In genomic region chr6:120987571-120988084, GRCm38 (mm10) we compare ENCODE assay signal across 10 mouse cellular contexts.
DNase-seq lines count a peak whose midpoint lies in the region; ATAC-seq lines count a peak whose summit lies in the region.
"Had no signal": no experiment of that assay in that cellular context is flagged by ENCODE, and none has a peak within 500 bp of the region (broad histone marks: within the 10 kb centered on the region; RNA-seq: fewer than 3 reads in every experiment).

No protein-coding gene starts in this region.

- no peaks in the 10 kb centered on the region for H3K9me3 ChIP-seq in forebrain, embryonic 15.5 days
- H3K9me3 ChIP-seq in forebrain, embryonic 12.5 days, result no peaks in the 10 kb centered on the region
- no peaks in the 10 kb centered on the region for H3K9me3 ChIP-seq in midbrain, embryonic 14.5 days (ENCODE audit: control insufficient read depth, low read length)
- no peaks in the 10 kb centered on the region for H3K9me3 ChIP-seq in midbrain, embryonic 11.5 days (ENCODE audit: control insufficient read depth, low read length)
- H3K9me3 ChIP-seq in midbrain, embryonic 15.5 days, result no peaks in the 10 kb centered on the region
- H3K9me3 ChIP-seq in intestine, embryonic 16.5 days (ENCODE audit: control insufficient read depth, low read length), result no peaks in the 10 kb centered on the region
- H3K9me3 ChIP-seq: midbrain, embryonic 12.5 days had no signal

- ATAC-seq in forebrain, embryonic 15.5 days (replicated peaks), result no peak; the same call in 1 of the 2 replicates
- ATAC-seq in forebrain, embryonic 12.5 days (ENCODE audit: low FRiP score), result no peak
- ATAC-seq in midbrain, embryonic 14.5 days (ENCODE audit: low FRiP score, low TSS enrichment), result no peak
- no peak for ATAC-seq in midbrain, embryonic 11.5 days (ENCODE audit: low FRiP score)
- no peak for ATAC-seq in midbrain, embryonic 15.5 days (replicated peaks)
- ATAC-seq in intestine, embryonic 16.5 days, result no peak; the same call in 1 of the 2 replicates

- no peaks in the 10 kb centered on the region for H3K27me3 ChIP-seq in forebrain, embryonic 15.5 days
- H3K27me3 ChIP-seq in forebrain, embryonic 12.5 days, result no peaks in the 10 kb centered on the region
- no peaks in the 10 kb centered on the region for H3K27me3 ChIP-seq in midbrain, embryonic 14.5 days (ENCODE audit: control insufficient read depth, insufficient read depth, low read length)
- H3K27me3 ChIP-seq in midbrain, embryonic 11.5 days (ENCODE audit: control insufficient read depth, insufficient read depth, low read length), result no peaks in the 10 kb centered on the region
- no peaks in the 10 kb centered on the region for H3K27me3 ChIP-seq in midbrain, embryonic 15.5 days (replicated peaks)
- H3K27me3 ChIP-seq in intestine, embryonic 16.5 days (replicated peaks; ENCODE audit: control insufficient read depth, insufficient read depth, low read length), result no peaks in the 10 kb centered on the region
- H3K27me3 ChIP-seq: midbrain, embryonic 12.5 days had no signal

- no peak overlapping the region for H3K4me3 ChIP-seq in forebrain, embryonic 15.5 days
- H3K4me3 ChIP-seq in forebrain, embryonic 12.5 days (replicated peaks), result no peak overlapping the region
- no peak overlapping the region for H3K4me3 ChIP-seq in midbrain, embryonic 14.5 days (replicated peaks; ENCODE audit: low read depth, low read length)
- no peak overlapping the region for H3K4me3 ChIP-seq in midbrain, embryonic 11.5 days (ENCODE audit: low read depth, low read length)
- no peak overlapping the region for H3K4me3 ChIP-seq in midbrain, embryonic 15.5 days
- no peak overlapping the region for H3K4me3 ChIP-seq in intestine, embryonic 16.5 days (ENCODE audit: low read length)
- H3K4me3 ChIP-seq: erythroblast, embryonic 14.5 days; midbrain, embryonic 12.5 days had no signal

- peaks cover 11% of the 10 kb centered on the region for H3K36me3 ChIP-seq in forebrain, embryonic 15.5 days
- H3K36me3 ChIP-seq in forebrain, embryonic 12.5 days (replicated peaks), result 0 out of 2 replicates have a peak, but pooled peaks cover 4% of the 10 kb centered on the region
- H3K36me3 ChIP-seq in midbrain, embryonic 14.5 days (ENCODE audit: control insufficient read depth, insufficient read depth, low read length), result peaks cover 9% of the 10 kb centered on the region
- no peaks in the 10 kb centered on the region for H3K36me3 ChIP-seq in midbrain, embryonic 11.5 days (ENCODE audit: control insufficient read depth, insufficient read depth, low read length)
- no peaks in the 10 kb centered on the region; the same call in 1 of the 2 replicates for H3K36me3 ChIP-seq in midbrain, embryonic 15.5 days (replicated peaks)
- H3K36me3 ChIP-seq in intestine, embryonic 16.5 days (ENCODE audit: control insufficient read depth, insufficient read depth, low read length), result no peaks in the 10 kb centered on the region; the same call in 1 of the 2 replicates
- H3K36me3 ChIP-seq: midbrain, embryonic 12.5 days had no signal

- peak overlapping the region; percentile 25; the same call in 1 of the 2 replicates for H3K27ac ChIP-seq in forebrain, embryonic 15.5 days (replicated peaks)
- no peak overlapping the region for H3K27ac ChIP-seq in forebrain, embryonic 12.5 days
- 0 out of 2 replicates have a peak overlapping the region, but pooled peaks have one; percentile 9 for H3K27ac ChIP-seq in midbrain, embryonic 14.5 days (replicated peaks; ENCODE audit: low read depth, low read length)
- no peak overlapping the region for H3K27ac ChIP-seq in midbrain, embryonic 11.5 days (ENCODE audit: low read depth, low read length)
- peak overlapping the region; percentile 57 for H3K27ac ChIP-seq in midbrain, embryonic 15.5 days
- H3K27ac ChIP-seq in intestine, embryonic 16.5 days (ENCODE audit: low read length), result no peak overlapping the region
- H3K27ac ChIP-seq: midbrain, embryonic 12.5 days had no signal

- 43% methylated on average over 10 of the region's 10 CpGs for WGBS in forebrain, embryonic 15.5 days
- WGBS in forebrain, embryonic 12.5 days, result 50% methylated on average over 10 of the region's 10 CpGs
- WGBS in midbrain, embryonic 14.5 days, result 47% methylated on average over 10 of the region's 10 CpGs
- WGBS in midbrain, embryonic 11.5 days, result 57% methylated on average over 10 of the region's 10 CpGs
- 52% methylated on average over 10 of the region's 10 CpGs for WGBS in midbrain, embryonic 15.5 days
- 40% methylated on average over 10 of the region's 10 CpGs for WGBS in intestine, embryonic 16.5 days

- peaks cover 7% of the 10 kb centered on the region; the same call in 1 of the 2 replicates for H3K4me1 ChIP-seq in forebrain, embryonic 15.5 days
- H3K4me1 ChIP-seq in forebrain, embryonic 12.5 days, result peaks cover 7% of the 10 kb centered on the region
- no peaks in the 10 kb centered on the region for H3K4me1 ChIP-seq in midbrain, embryonic 14.5 days (ENCODE audit: control insufficient read depth, insufficient read depth, low read length)
- H3K4me1 ChIP-seq in midbrain, embryonic 11.5 days (ENCODE audit: control insufficient read depth, insufficient read depth, low read length), result peaks cover 2% of the 10 kb centered on the region; the same call in 1 of the 2 replicates
- peaks cover 4% of the 10 kb centered on the region; the same call in 1 of the 2 replicates for H3K4me1 ChIP-seq in midbrain, embryonic 15.5 days
- H3K4me1 ChIP-seq in intestine, embryonic 16.5 days (ENCODE audit: control insufficient read depth, insufficient read depth, low read length), result peaks cover 7% of the 10 kb centered on the region; the same call in 1 of the 2 replicates
- H3K4me1 ChIP-seq: midbrain, embryonic 12.5 days had no signal

- no peak for DNase-seq in midbrain, embryonic 14.5 days
- no peak for DNase-seq in midbrain, embryonic 11.5 days (ENCODE audit: low spot score, missing footprints)
- DNase-seq in heart, adult 18-20 months, result peak; percentile 80 to 89
- no peak for DNase-seq in lung, postnatal 4 days

- H3K9ac ChIP-seq in forebrain, embryonic 15.5 days (replicated peaks), result no peak overlapping the region
- H3K9ac ChIP-seq in forebrain, embryonic 12.5 days, result no peak overlapping the region
- H3K9ac ChIP-seq in midbrain, embryonic 14.5 days (replicated peaks; ENCODE audit: low read length), result no peak overlapping the region
- no peak overlapping the region for H3K9ac ChIP-seq in midbrain, embryonic 11.5 days (ENCODE audit: low read length)
- no peak overlapping the region for H3K9ac ChIP-seq in midbrain, embryonic 15.5 days
- H3K9ac ChIP-seq in intestine, embryonic 16.5 days (ENCODE audit: low read depth, low read length), result no peak overlapping the region
- H3K9ac ChIP-seq: midbrain, embryonic 12.5 days had no signal

- no peak overlapping the region for H3K4me2 ChIP-seq in forebrain, embryonic 15.5 days (replicated peaks)
- no peak overlapping the region for H3K4me2 ChIP-seq in forebrain, embryonic 12.5 days
- no peak overlapping the region for H3K4me2 ChIP-seq in midbrain, embryonic 14.5 days (ENCODE audit: low read length)
- no peak overlapping the region for H3K4me2 ChIP-seq in midbrain, embryonic 11.5 days
- H3K4me2 ChIP-seq in midbrain, embryonic 15.5 days, result no peak overlapping the region
- H3K4me2 ChIP-seq in intestine, embryonic 16.5 days (ENCODE audit: low read depth, low read length), result no peak overlapping the region
- H3K4me2 ChIP-seq: midbrain, embryonic 12.5 days had no signal

Comparison
In these comparisons a context has a peak if more than half of its experiments do, and no peak if none do; other contexts are left out.
1. H3K27ac ChIP-seq: peak in forebrain, embryonic 15.5 days (single experiment), midbrain, embryonic 14.5 days (single experiment) and midbrain, embryonic 15.5 days (single experiment); none in forebrain, embryonic 12.5 days (single experiment), midbrain, embryonic 11.5 days (single experiment) and intestine, embryonic 16.5 days (single experiment).
2. DNase-seq: peak in heart, adult 18-20 months (2 of 2); none in midbrain, embryonic 14.5 days (single experiment), midbrain, embryonic 11.5 days (single experiment) and lung, postnatal 4 days (0 of 2).